Mouse (Mus musculus) right cerebral cortex, postnatal 4 days (tissue): ENCODE measurements around the gene Troap.
A peak's percentile ranks its signal among the peaks of the same experiment; 100 is the strongest.
"Not testable (repeated sequence)": the region's sequence is repeated elsewhere in the genome, so short reads cannot be mapped to it uniquely, and the experiment has no call there.

ENCODE experiments used
- DNase-seq: peaks from one replicate; pipeline ENCODE4 v3.0.0-alpha.2; 2022

Gene Troap

GRCm38 (mm10) chr15:99040920-99041856 is 33.2 kb upstream of the Troap start:
- DNase-seq = no peak

DNA sequence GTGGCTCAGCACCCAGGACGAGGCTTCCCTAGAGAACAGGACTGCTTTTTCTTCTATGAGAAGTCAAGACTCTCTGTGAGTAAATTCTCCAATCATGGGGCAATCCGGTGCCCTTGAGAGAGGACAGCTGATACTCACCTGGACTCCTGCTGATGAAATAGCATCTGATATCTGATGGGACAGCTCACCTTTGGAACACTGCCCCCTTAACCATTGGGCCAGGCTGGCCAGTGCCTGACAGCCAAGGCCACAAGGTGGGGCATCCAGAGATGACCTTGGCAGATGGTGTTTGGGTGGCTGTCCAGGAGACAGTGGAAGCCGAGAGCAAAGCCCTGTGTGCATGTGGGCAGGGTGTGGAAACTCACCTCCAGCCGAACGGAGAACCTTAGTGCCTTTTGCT is 32.0 kb upstream of the Troap start:
- no peak for DNase-seq

- DNase-seq = no peak
These were observed 29.5 kb upstream of the Troap start for GRCm38 (mm10) chr15:99044854-99045253.

- not testable (repeated sequence) for DNase-seq
These were observed 28.6 kb upstream of the Troap start for GRCm38 (mm10) chr15:99045734-99046133.

- DNase-seq = peak; percentile 43
These were observed 24.7 kb upstream of the Troap start for GRCm38 (mm10) chr15:99049473-99050253.

DNA sequence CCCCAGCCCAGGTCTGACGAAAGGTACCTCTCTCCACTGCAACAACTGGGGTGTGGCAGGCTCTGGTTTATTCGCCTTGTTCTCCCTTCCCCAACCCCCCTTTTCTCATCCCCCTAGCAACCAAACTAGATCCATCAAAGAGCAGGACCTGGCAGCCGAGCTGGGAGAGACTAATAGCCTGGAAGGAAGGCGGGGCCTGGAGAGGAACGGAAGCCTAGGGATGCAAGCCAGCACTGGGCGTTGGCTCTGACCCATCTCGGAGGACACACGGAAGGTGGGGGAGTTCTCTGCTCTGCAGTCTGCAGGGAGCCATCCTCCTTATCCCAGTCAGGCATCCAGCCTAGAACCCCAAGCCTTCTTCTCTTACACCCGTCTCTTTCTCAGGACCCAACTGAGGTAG is 21.0 kb upstream of the Troap start:
- DNase-seq = peak; percentile 27

- DNase-seq = no peak
These were observed 19.3 kb upstream of the Troap start, which contains the start of gene Prph for GRCm38 (mm10) chr15:99055040-99055439. Gene Prph (plus strand): TSS chr15:99055174.

GRCm38 (mm10) chr15:99055511-99055961 is 18.8 kb upstream of the Troap start:
- peak; percentile 63 for DNase-seq

DNA sequence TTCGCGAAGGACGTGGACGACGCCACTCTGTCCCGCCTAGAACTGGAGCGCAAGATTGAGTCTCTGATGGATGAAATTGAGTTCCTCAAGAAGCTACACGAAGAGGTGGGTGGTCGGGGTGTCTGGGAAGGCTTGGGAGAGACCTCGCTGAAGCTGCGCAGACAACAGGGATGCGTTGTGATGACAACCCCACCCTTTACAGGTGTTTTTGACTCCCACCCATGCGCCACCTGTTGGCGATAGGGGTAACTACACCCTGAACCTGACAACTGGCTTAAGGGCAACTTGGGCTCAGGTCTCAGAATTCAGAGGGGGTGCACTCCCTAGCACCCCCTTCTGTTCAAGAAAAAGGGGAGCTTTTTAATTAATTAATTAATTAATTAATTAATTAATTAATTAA is 18.0 kb upstream of the Troap start:
- DNase-seq = no peak

DNA sequence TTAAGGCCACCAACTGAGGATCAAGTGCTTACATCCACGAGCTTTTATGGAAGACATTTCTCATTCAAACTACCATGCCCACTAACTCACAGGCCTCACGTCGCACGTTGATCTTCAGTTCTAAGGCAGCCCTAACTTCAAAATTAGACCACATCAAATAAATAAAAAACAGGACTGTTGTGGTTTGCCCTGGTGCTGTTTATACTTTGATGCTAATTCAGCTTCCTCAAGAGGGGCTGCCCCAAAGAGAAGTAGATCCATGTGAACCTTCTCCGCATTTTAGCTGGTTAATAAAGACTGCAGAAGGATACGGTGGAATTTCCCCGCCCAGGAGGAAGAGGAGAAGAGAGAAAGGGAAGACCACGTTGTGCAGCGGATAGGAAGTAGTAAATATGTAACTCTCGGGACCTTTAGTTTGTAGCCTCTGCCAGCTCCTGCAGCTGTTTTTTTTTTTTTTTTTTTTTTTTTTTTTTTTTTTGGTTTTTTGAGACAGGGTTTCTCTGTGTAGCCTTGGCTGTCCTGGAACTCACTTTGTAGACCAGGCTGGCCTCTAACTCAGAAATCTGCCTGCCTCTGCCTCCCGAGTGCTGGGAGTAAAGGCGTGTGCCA is 8.7 kb upstream of the Troap start:
- DNase-seq = no peak

DNA sequence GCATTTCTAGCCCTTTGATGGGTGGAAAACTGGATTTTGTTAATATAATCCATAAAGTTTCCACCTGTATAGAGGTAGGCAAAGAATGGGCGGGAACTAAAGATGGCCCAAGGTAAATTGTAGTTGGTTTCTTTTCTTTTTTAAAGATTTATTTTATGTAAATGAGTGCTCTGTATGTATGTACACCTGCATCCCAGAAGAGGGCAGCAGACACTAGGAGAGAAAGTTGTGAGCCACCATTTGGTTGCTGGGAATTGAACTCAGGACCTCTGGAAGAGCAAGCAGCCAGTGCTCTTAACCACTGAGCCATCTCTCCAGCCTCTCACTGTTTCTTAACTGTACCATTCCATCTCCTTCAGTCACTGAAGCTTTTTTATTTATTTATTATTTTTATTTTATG is 2.4 kb upstream of the Troap start:
- no peak for DNase-seq

GRCm38 (mm10) chr15:99074600-99075333 is 392 bp downstream of the Troap start:
- DNase-seq = peak; percentile 96

DNA sequence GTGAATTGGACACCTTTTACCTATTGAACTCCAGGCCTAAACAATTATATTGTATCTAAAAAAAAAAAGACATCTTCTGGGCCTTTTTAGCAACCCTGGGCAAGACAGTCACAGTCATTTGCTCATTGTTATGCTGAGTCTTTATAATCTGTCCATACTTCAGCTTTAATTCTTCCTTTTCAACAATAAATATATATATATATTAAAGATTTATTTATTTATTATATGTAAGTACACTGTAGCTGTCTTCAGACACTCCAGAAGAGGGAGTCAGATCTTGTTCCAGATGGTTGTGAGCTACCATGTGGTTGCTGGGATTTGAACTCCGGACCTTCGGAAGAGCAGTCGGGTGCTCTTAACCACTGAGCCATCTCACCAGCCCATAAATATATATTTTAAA is 1.6 kb downstream of the Troap start:
- not testable (repeated sequence) for DNase-seq

DNA sequence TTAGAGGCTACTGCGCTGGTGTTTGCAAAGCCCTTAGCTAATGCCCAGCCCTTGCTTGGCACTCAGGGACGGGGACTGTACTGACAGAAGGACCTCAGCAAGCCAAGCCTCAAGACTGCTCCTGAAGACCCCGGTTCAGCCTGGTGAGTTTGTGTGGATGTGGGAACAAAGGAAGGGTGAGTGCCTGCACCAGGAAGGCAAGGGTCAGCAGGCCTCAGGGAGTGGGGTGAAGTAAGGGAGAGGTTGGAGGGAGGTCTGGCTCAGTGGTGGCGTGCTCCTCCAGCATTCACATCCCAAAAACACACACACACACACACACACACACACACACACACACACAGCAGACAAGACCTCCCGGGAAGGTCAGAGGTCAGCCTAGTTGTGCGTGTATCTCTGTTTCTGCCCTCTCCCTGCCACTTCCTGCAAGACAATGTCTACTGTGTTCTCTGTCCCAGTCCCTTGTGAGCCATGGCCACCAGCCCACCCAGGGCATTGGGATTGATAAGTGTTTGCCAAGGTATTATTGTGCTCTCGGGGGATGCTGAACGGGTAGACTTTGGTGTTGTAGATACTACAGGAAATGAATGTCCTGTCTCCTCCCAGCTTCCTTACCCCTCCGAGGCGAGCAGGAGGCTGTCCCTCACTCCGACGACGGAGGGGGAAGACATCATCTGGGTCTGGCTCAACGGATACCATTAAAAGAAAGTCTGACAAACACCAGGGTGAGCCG is 4.0 kb downstream of the Troap start:
- no peak for DNase-seq

DNA sequence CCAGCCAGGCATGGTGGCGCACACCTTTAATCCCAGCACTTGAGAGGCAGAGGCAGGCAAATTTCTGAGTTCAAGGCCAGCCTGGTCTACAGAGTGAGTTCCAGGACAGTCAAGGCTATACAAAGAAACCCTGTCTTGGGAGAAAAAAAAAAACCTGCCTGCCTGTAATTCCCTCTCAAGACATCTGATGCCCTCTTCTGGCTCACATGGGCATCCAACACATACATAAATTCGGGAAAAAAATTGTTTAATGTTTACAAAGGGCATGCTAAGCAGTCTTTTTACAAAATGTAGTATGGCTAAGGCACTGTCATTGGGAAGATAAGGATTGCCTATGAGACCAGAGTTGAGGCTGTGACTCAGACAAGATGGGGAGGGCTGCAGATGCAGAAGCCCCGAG is 5.4 kb downstream of the Troap start:
- DNase-seq = no peak

DNA sequence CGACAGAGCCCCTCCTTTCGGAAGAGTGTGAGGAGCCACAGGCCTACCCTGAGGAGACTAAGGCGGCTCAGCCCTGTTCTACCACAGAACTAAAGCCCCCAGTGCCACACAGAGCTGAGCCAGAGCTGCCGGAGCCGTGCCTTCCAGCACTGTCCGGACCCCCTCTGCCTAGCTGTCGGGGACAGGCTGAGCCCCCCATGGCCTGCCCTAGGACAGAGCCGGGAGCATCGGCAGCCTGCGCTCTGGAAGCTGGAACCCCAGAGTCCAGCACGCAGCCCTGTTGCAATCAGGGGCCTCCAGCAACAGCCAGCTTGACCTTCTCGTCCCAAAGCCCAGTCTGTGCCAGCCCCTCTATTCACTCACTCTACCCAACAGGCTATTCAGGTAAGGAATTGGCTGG is 7.9 kb downstream of the Troap start:
- no peak for DNase-seq

DNA sequence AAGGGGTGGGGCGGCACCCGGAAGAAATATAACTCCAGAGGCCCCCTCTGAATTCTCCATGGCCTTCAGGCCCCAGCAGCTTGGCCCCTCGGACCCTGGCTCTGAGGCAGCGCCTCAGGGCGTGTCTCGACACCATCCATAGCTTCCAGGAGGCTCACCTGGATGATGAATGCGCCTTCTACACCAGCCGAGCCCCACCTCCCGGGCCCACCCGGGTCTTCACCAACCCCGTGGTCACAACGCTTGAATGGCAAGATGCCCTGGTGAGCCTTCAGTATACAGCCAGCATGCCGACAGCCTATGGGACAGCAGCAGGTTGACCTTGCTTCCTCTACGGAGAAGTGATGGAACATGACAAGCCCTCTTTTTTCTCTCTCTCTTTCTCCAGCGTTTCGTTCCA is 8.5 kb downstream of the Troap start:
- no peak for DNase-seq

DNA sequence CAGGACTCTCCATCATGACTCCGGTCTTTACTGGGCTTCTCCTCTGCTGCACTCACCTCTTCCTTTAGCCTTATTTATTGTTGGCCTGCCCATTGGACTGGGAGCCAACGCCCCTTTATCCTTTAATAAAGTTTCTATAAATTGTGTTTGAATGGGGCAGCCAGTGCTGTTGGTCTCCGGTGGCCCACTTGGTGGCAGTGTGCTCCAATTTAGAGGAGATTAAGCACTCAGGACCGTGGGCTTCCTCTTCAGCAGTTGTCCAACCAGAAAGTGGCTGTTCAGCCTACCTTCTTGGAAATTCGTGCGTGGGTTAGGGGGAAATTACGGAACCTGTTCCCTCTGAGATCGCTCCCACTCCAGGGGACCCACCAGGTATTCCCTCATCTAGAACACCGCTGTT is 8.9 kb downstream of the Troap start:
- peak; percentile 60 for DNase-seq

- no peak for DNase-seq
These were observed 9.6 kb downstream of the Troap start for GRCm38 (mm10) chr15:99083867-99084557.

GRCm38 (mm10) chr15:99084618-99085017 is 10.2 kb downstream of the Troap start:
- no peak for DNase-seq

GRCm38 (mm10) chr15:99085997-99086396 is 11.6 kb downstream of the Troap start:
- DNase-seq = no peak
